Mouse (Mus musculus): ENCODE data around the gene Cwc25. TPM values are rescaled to one million over a fixed set of nuclear protein-coding genes. Genes with fewer than 3 reads are reported as not detected.
"Not testable (repeated sequence)": the region's sequence is repeated elsewhere in the genome, so short reads cannot be mapped to it uniquely, and the experiment has no call there.

Cwc25 gene
- polyA plus RNA-seq, 2 experiments: 3.5 to 5.7 TPM

DNA sequence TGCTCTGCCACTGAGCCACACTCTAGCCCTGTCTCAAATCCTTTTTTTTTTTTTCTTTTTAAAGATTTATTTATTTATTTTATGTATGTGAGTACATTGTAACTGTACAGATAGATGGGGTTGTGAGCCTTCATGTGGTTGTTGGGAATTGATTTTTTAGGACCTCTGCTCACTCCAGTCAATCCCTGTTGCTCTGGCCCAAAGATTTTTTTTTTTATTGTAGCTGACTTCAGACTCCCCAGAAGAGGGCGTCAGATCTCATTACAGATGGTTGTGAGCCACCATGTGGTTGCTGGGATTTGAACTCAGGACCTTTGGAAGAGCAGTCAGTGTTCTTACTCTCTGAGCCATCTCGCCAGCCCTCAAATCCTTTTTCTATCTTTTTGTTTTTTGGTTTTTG, 56.3 kb downstream of the Cwc25 start:
- 67% methylated on average over 2 of the region's 2 CpGs for WGBS (ENCODE audit: insufficient replicate concordance)
- not testable (repeated sequence) for H3K27ac ChIP-seq; H3K27me3 ChIP-seq (ENCODE audit: control insufficient read depth, insufficient read depth, low read length); H3K4me3 ChIP-seq (ENCODE audit: insufficient read depth in 1 of 2, low read depth in 2 of 2, low read length in 2 of 2); DNase-seq (ENCODE audit: low read depth in 3 of 3, low spot score in 3 of 3); H3K9me3 ChIP-seq (ENCODE audit: control insufficient read depth, low read length); H3K4me1 ChIP-seq (replicated peaks; ENCODE audit: control insufficient read depth in 2 of 2, insufficient read depth in 2 of 2, low read length in 1 of 2); ATAC-seq (ENCODE audit: insufficient read depth); H3K4me2 ChIP-seq (ENCODE audit: low read depth); H3K9ac ChIP-seq (replicated peaks)
- peaks cover 12% of the 10 kb centered on the region for H3K36me3 ChIP-seq (replicated peaks; ENCODE audit: control insufficient read depth, insufficient read depth, low read depth)
- TF ChIP-seq CTCF (IDR thresholded peaks at IDR 0.05; ENCODE audit: low read depth): peak; percentile 13; the same call in 1 of the 2 replicates

DNA sequence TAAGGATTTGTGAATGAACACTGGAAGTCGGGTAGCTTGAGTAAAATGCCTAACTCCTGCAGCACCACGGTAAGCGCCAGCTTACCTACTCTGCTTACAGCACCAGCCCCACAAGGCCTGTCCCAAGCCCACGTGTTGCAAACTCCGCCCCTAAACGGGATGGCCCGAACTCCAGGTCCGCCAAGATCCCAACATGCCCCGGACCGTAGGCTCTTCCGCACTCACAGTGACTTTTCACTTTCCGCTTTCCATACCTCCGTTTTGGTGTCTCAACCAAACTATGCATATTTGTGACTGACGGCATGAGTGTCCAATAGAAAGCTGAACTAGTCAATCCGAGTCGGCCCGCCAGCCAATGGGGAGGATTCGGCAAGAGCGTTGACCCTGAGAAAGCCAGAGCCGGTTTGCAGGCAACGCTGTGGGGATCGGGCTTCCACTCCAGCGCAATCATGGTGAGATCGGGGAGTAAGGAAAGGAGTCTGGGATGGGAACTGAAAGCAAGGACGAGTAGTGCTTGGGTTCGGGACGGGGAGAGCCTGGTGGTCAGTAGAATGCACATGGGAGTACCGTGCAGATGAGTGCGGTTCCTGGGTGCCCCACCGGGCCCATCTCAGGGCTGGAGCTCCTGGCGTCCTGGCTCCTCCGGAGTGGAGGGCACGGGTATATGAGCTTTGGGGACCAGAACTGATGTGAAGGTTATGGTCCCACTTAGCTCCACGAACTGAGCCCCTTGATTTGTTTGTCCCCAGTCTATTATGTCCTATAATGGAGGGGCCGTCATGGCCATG, 63.1 kb downstream of the Cwc25 start, which contains the start of gene Psmb3:
Gene Psmb3 (plus strand): TSS at position 361 of the 788 bp plus-strand sequence.
- TF ChIP-seq CTCF (IDR thresholded peaks at IDR 0.05; ENCODE audit: low read depth) (no peak), EP300 (IDR thresholded peaks at IDR 0.05; ENCODE audit: low read depth) (no peak; the same call in 1 of the 2 replicates)
- H3K9me3 ChIP-seq (ENCODE audit: control insufficient read depth, low read length): no peaks in the 10 kb centered on the region
- DNase-seq (ENCODE audit: low read depth in 3 of 3, low spot score in 3 of 3) (peak; percentile 100), ATAC-seq (ENCODE audit: insufficient read depth) (peak; percentile 91)
- peak within 1 kb of the TSS; percentile 82 for H3K9ac ChIP-seq (replicated peaks)
- H3K27ac ChIP-seq: peak within 1 kb of the TSS; percentile 7; the same call in 1 of the 2 replicates
- peak within 1 kb of the TSS; percentile 83 for H3K4me2 ChIP-seq (ENCODE audit: low read depth)
- peaks cover 9% of the 10 kb centered on the region for H3K36me3 ChIP-seq (replicated peaks; ENCODE audit: control insufficient read depth, insufficient read depth, low read depth)
- peak within 1 kb of the TSS; percentile 75 to 96 for H3K4me3 ChIP-seq (ENCODE audit: insufficient read depth in 1 of 2, low read depth in 2 of 2, low read length in 2 of 2)
- peaks cover 38% of the 10 kb centered on the region for H3K27me3 ChIP-seq (ENCODE audit: control insufficient read depth, insufficient read depth, low read length)
- peaks cover 3 to 18% of the 10 kb centered on the region in 2 experiments; a peak in 2 of 4 replicates for H3K4me1 ChIP-seq (replicated peaks; ENCODE audit: control insufficient read depth in 2 of 2, insufficient read depth in 2 of 2, low read length in 1 of 2)
- under 1% methylated on average over 35 of the region's 35 CpGs for WGBS (ENCODE audit: insufficient replicate concordance)

DNA sequence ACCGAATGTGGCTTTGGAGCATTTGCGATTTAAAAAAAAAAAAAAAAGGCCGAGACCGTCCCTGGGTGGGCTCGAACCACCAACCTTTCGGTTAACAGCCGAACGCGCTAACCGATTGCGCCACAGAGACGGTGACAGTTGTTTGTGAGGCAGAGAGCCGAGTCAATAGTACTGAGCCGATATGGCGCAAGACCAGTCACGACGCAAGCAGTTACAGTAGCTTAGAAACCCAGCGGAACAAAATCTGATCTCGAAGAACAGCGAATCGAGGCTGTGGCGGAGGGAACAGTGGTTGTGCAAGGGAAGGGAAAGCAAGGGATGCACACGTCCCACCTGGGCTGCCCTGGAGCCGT, 64.0 kb downstream of the Cwc25 start:
- Histone ChIP-seq H3K9ac (replicated peaks) (peak overlapping the region; percentile 28), H3K4me3 (ENCODE audit: insufficient read depth in 1 of 2, low read depth in 2 of 2, low read length in 2 of 2) (peak overlapping the region; percentile 75 to 96), H3K36me3 (replicated peaks; ENCODE audit: control insufficient read depth, insufficient read depth, low read depth) (peaks cover 6% of the 10 kb centered on the region), H3K4me2 (ENCODE audit: low read depth) (peak overlapping the region; percentile 83), H3K4me1 (replicated peaks; ENCODE audit: control insufficient read depth in 2 of 2, insufficient read depth in 2 of 2, low read length in 1 of 2) (peaks cover 3 to 18% of the 10 kb centered on the region in 2 experiments; a peak in 2 of 4 replicates), H3K9me3 (ENCODE audit: control insufficient read depth, low read length) (no peaks in the 10 kb centered on the region), H3K27me3 (ENCODE audit: control insufficient read depth, insufficient read depth, low read length) (peaks cover 44% of the 10 kb centered on the region), H3K27ac (no peak overlapping the region)
- DNase-seq (ENCODE audit: low read depth in 3 of 3, low spot score in 3 of 3): peak; percentile 65 to 71 (median 67)
- no peak for TF ChIP-seq CTCF (IDR thresholded peaks at IDR 0.05; ENCODE audit: low read depth)
- 0 out of 2 replicates have a peak, but pooled peaks have one; percentile 13 for TF ChIP-seq EP300 (IDR thresholded peaks at IDR 0.05; ENCODE audit: low read depth)
- peak; percentile 2; the same call in 1 of the 2 replicates for ATAC-seq (ENCODE audit: insufficient read depth)
- WGBS (ENCODE audit: insufficient replicate concordance): under 1% methylated on average over 24 of the region's 24 CpGs

DNA sequence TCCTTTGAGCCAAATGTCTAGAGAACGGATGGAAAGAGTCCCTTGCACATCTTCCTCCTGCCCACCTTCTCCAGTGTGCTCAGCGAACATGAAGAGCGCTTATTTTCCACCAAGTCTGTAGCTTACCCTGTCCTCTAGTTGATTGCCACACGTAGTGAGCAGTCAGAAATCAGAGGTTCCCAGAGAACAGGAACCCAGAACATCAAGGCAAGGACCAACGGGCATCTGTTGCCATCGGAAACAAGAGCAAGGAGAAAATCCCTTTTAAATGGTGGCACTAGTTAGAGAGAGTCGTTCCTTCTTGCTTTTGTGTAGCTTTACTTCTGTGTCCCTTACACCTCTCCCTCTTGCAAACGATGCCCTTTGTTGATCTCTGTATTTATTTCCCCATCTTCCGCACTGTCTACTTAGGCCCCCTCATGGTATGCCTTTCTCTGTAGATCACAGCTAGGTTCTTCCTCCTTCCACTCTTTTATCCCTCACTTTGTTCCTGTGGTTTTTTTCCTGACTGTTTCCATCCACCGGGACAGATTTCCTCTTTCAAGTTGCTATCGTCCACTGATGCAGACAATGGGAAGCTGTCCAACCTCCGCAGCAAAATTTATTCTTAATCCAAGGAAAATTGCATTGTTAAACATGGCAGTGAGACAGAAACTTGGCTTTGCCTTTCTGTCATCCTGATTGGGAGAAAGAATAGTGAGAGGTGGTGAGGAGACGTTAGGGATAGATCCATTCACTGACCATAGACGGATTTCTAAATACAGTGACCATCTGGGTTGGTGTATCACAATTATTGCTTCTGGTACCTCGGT, 64.6 kb downstream of the Cwc25 start:
- Histone ChIP-seq H3K4me2 (ENCODE audit: low read depth) (peak overlapping the region; percentile 83), H3K4me1 (replicated peaks; ENCODE audit: control insufficient read depth in 2 of 2, insufficient read depth in 2 of 2, low read length in 1 of 2) (peaks cover 3 to 18% of the 10 kb centered on the region in 2 experiments; a peak in 2 of 4 replicates), H3K27me3 (ENCODE audit: control insufficient read depth, insufficient read depth, low read length) (peaks cover 44% of the 10 kb centered on the region), H3K36me3 (replicated peaks; ENCODE audit: control insufficient read depth, insufficient read depth, low read depth) (0 out of 2 replicates have a peak, but pooled peaks cover 1% of the 10 kb centered on the region), H3K27ac (no peak overlapping the region), H3K9ac (replicated peaks) (no peak overlapping the region), H3K9me3 (ENCODE audit: control insufficient read depth, low read length) (no peaks in the 10 kb centered on the region), H3K4me3 (ENCODE audit: insufficient read depth in 1 of 2, low read depth in 2 of 2, low read length in 2 of 2) (peak overlapping the region in 1 of 2 experiments; percentile 75; a peak in 3 of 4 replicates)
- WGBS (ENCODE audit: insufficient replicate concordance): 35% methylated on average over 15 of the region's 15 CpGs
- ATAC-seq (ENCODE audit: insufficient read depth) (no peak), DNase-seq (ENCODE audit: low read depth in 3 of 3, low spot score in 3 of 3) (no peak)
- TF ChIP-seq EP300 (IDR thresholded peaks at IDR 0.05; ENCODE audit: low read depth) (no peak), CTCF (IDR thresholded peaks at IDR 0.05; ENCODE audit: low read depth) (no peak)

Data from liver, embryonic 14.5 days (tissue).